Mouse (Mus musculus) embryonic facial prominence, embryonic 11.5 days (tissue): ENCODE results near the gene Ndufb8. TPM values are rescaled to one million over a fixed set of nuclear protein-coding genes. Genes with fewer than 3 reads are reported as not detected.

Source experiments
- ATAC-seq: fragments of 200-750 bp; cut with Nextera tagmentation; replicated peaks from 2 replicates; pipeline ENCODE4 v1.8.0; 2017; ENCODE audit warnings: low read depth; ENCODE audit not compliant: insufficient number of reproducible peaks, low FRiP score, low TSS enrichment
- DNase-seq: peaks from one replicate; pipeline ENCODE4 v3.0.0-alpha.2; 2015; ENCODE audit warnings: low spot score
- H3K27ac ChIP-seq: fragments of 300-500 bp; sonication (generic); replicated peaks from 2 replicates; pipeline ENCODE4 v1.5.1; 2014; ENCODE audit warnings: mild to moderate bottlenecking, low read depth, low read length, control low read depth
- H3K27me3 ChIP-seq: fragments of 300-500 bp; sonication (generic); 2 replicates; pipeline ENCODE4 v1.6.1; 2014; ENCODE audit warnings: mild to moderate bottlenecking, low read length, moderate library complexity, mixed read lengths; ENCODE audit not compliant: control insufficient read depth, insufficient read depth
- H3K36me3 ChIP-seq: fragments of 300-500 bp; sonication (generic); replicated peaks from 2 replicates; pipeline ENCODE4 v1.6.1; 2014; ENCODE audit warnings: low read depth, mild to moderate bottlenecking, low read length, moderate library complexity, mixed read lengths; ENCODE audit not compliant: control insufficient read depth, insufficient read depth
- H3K4me1 ChIP-seq: fragments of 300-500 bp; sonication (generic); 2 replicates; pipeline ENCODE4 v1.6.1; 2014; ENCODE audit warnings: low read length, mixed read lengths; ENCODE audit not compliant: control insufficient read depth, insufficient read depth
- H3K4me2 ChIP-seq: fragments of 300-500 bp; sonication (generic); 2 replicates; pipeline ENCODE4 v1.6.1; 2014; ENCODE audit warnings: low read depth, mild to moderate bottlenecking, control low read depth, low read length, moderate library complexity
- H3K4me3 ChIP-seq: fragments of 300-500 bp; sonication (generic); 2 replicates; pipeline ENCODE4 v1.5.1; 2014; ENCODE audit warnings: low read depth, low read length, control low read depth
- H3K9ac ChIP-seq: fragments of 300-500 bp; sonication (generic); replicated peaks from 2 replicates; pipeline ENCODE4 v1.6.1; 2014; ENCODE audit warnings: mild to moderate bottlenecking, control low read depth, low read length
- H3K9me3 ChIP-seq: fragments of 300-500 bp; sonication (generic); replicated peaks from 2 replicates; pipeline ENCODE4 v1.6.1; 2016; ENCODE audit warnings: mild to moderate bottlenecking, low read length, inconsistent platforms, mixed read lengths; ENCODE audit not compliant: control insufficient read depth
- WGBS: fragments of 180-500 bp; shearing (Covaris S2); extraction: QIAGEN DNeasy Blood & Tissue Kit; methylation state at CpG from one replicate; pipeline ENCODE4 v1.1.7; 2014; 5-methylcytosine and 5-hydroxymethylcytosine counted together
- polyA plus RNA-seq: library from polyadenylated mRNA; unstranded; fragments of >200 nt; fragmentation: Nextera tagmentation; extraction: Ambion mirVana; gene quantifications from 2 replicates; pipeline ENCODE4 v1.2.1, GENCODE M21; 2014

Ndufb8 gene
- polyA plus RNA-seq, 1 experiment from 2014 or later = 466 TPM

GRCm38 (mm10) chr19:44519152-44519551, 36.1 kb downstream of the Ndufb8 start:
- no peak for ATAC-seq
- DNase-seq = no peak
- Histone ChIP-seq H3K4me2 (no peak overlapping the region), H3K27ac (no peak overlapping the region), H3K4me1 (peaks cover 3% of the 10 kb centered on the region; the same call in 1 of the 2 replicates), H3K27me3 (peaks cover 30% of the 10 kb centered on the region), H3K9me3 (no peaks in the 10 kb centered on the region), H3K4me3 (no peak overlapping the region), H3K36me3 (no peaks in the 10 kb centered on the region), H3K9ac (no peak overlapping the region)
- WGBS = 34% methylated on average over 7 of the region's 7 CpGs

GRCm38 (mm10) chr19:44517996-44518768, 37.1 kb downstream of the Ndufb8 start:
- DNase-seq = no peak
- no peak overlapping the region for H3K4me2 ChIP-seq
- H3K9me3 ChIP-seq = no peaks in the 10 kb centered on the region
- H3K27ac ChIP-seq = no peak overlapping the region
- H3K27me3 ChIP-seq = peaks cover 39% of the 10 kb centered on the region
- H3K4me3 ChIP-seq = no peak overlapping the region
- no peak overlapping the region for H3K9ac ChIP-seq
- peaks cover 3% of the 10 kb centered on the region; the same call in 1 of the 2 replicates for H3K4me1 ChIP-seq
- WGBS = 47% methylated on average over 12 of the region's 12 CpGs
- no peak for ATAC-seq
- no peaks in the 10 kb centered on the region for H3K36me3 ChIP-seq

GRCm38 (mm10) chr19:44515769-44516168, 39.5 kb downstream of the Ndufb8 start:
- WGBS = 38% methylated on average over 6 of the region's 6 CpGs
- H3K9me3 ChIP-seq = no peaks in the 10 kb centered on the region
- H3K27ac ChIP-seq = no peak overlapping the region
- no peak overlapping the region for H3K4me3 ChIP-seq
- peaks cover 10% of the 10 kb centered on the region for H3K4me1 ChIP-seq
- DNase-seq (no peak), ATAC-seq (no peak)
- no peak overlapping the region for H3K4me2 ChIP-seq
- peaks cover 62% of the 10 kb centered on the region for H3K27me3 ChIP-seq
- H3K36me3 ChIP-seq = no peaks in the 10 kb centered on the region
- no peak overlapping the region for H3K9ac ChIP-seq

DNA sequence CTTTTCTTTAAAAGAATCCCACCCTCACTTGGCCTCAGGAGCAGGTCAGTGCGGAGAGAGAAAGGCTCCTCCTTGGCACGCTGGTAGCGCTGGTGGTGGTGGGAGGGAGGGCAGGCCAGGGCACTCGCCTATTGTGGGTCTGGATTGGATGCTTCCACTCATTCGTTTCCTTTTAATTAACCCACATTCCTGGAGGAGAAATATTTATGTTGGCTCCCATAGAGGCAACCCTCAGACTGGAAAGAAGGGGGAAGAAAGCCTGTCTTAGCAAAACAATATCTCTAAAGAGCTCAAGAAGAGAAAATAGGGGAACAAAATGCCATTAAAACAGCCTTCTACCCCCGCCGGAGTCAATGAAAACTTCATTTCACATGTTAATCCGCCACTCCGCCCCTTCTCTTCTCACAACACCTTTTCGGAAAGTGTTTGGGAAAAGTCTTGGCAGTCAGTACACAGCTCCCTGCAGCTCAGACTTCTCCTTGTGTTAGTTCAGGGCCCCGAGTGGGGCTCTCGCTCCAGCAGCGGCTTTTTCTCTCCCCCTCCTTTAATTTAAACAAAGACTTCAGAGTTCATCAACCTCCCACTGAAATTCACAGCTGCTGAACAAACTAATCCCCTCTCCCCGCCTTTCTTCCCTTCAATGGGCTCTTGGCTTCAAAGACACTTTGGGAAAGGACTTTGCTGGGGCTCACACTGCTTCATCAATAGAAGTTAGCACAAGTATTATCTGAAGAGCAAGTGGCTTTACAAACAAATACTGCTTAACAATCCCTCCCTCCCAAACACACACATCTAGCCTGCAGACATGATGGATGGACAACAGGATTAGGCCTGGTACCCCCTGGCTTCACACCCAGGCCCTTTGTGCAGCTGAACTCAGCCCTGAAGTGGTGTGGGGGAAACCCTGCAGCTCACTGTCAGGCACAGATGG, 40.5 kb downstream of the Ndufb8 start:
- no peak overlapping the region for H3K9ac ChIP-seq
- peaks cover 10% of the 10 kb centered on the region for H3K4me1 ChIP-seq
- H3K36me3 ChIP-seq = no peaks in the 10 kb centered on the region
- 7% methylated on average over 14 of the region's 14 CpGs for WGBS
- no peak overlapping the region for H3K27ac ChIP-seq
- ATAC-seq = peak; percentile 64
- no peak overlapping the region for H3K4me3 ChIP-seq
- peak; percentile 60 for DNase-seq
- H3K9me3 ChIP-seq = no peaks in the 10 kb centered on the region
- no peak overlapping the region for H3K4me2 ChIP-seq
- H3K27me3 ChIP-seq = peaks cover 70% of the 10 kb centered on the region

- H3K4me2 ChIP-seq = no peak overlapping the region
- no peak for DNase-seq
- H3K4me3 ChIP-seq = no peak overlapping the region
- H3K36me3 ChIP-seq = no peaks in the 10 kb centered on the region
- ATAC-seq = no peak
- no peaks in the 10 kb centered on the region for H3K9me3 ChIP-seq
- H3K27ac ChIP-seq = no peak overlapping the region
- H3K4me1 ChIP-seq = peaks cover 10% of the 10 kb centered on the region
- WGBS = 15% methylated on average over 7 of the region's 7 CpGs
- H3K27me3 ChIP-seq = peaks cover 75% of the 10 kb centered on the region
- no peak overlapping the region for H3K9ac ChIP-seq
Measured at GRCm38 (mm10) chr19:44513921-44514482, 41.2 kb downstream of the Ndufb8 start.

GRCm38 (mm10) chr19:44513054-44513833, 42.0 kb downstream of the Ndufb8 start:
- no peaks in the 10 kb centered on the region for H3K9me3 ChIP-seq
- no peak overlapping the region for H3K4me2 ChIP-seq
- 9% methylated on average over 11 of the region's 11 CpGs for WGBS
- H3K4me1 ChIP-seq = peaks cover 10% of the 10 kb centered on the region
- H3K9ac ChIP-seq = no peak overlapping the region
- DNase-seq (no peak), ATAC-seq (no peak)
- H3K4me3 ChIP-seq = no peak overlapping the region
- no peak overlapping the region for H3K27ac ChIP-seq
- H3K36me3 ChIP-seq = no peaks in the 10 kb centered on the region
- peaks cover 75% of the 10 kb centered on the region for H3K27me3 ChIP-seq

DNA sequence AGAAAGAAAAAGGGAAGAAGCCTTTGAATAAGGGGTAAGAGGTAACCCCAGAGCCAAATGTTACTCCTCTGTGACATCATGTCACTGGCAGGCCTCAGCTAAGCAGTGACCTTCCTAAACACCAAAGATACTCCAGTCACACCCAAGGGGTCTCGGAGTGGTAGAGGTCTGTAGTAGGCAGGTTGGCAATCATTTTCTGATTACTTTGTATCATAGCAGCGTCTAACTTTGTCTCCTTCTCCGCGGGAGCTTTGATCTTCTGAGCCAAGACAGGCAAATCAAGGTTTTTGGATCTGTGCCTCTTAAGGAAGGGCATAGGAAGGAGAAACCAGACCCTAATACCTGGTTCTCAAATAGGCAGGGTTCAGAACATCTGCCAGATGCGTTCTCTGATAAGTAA, 42.6 kb downstream of the Ndufb8 start:
- Histone ChIP-seq H3K4me2 (no peak overlapping the region), H3K36me3 (no peaks in the 10 kb centered on the region), H3K9me3 (no peaks in the 10 kb centered on the region), H3K27ac (no peak overlapping the region), H3K9ac (no peak overlapping the region), H3K4me1 (peaks cover 10% of the 10 kb centered on the region), H3K27me3 (peaks cover 69% of the 10 kb centered on the region), H3K4me3 (no peak overlapping the region)
- ATAC-seq = no peak
- WGBS = 19% methylated on average over 5 of the region's 5 CpGs
- no peak for DNase-seq
